Mouse (Mus musculus) lung, postnatal 0 days (tissue): ENCODE measurements around the gene Gpatch8. TPM values are rescaled to one million over a fixed set of nuclear protein-coding genes. Genes with fewer than 3 reads are reported as not detected.

Experiments used
- ATAC-seq: fragments of 200-750 bp; cut with Nextera tagmentation; 2 replicates; pipeline ENCODE4 v1.8.0; 2017; ENCODE audit warnings: moderate library complexity
- DNase-seq: peaks from one replicate; pipeline ENCODE4 v3.0.0-alpha.2; 2016; ENCODE audit warnings: low spot score
- H3K27ac ChIP-seq: fragments of 300-500 bp; sonication (generic); 2 replicates; pipeline ENCODE4 v1.5.1; 2014; ENCODE audit warnings: antibody characterized with exemption, mild to moderate bottlenecking, low read length, mixed read lengths
- H3K27me3 ChIP-seq: fragments of 300-500 bp; sonication (generic); replicated peaks from 2 replicates; pipeline ENCODE4 v1.6.1; 2014; ENCODE audit warnings: low read length, mixed read lengths; ENCODE audit not compliant: insufficient read depth
- H3K36me3 ChIP-seq: fragments of 300-500 bp; sonication (generic); 2 replicates; pipeline ENCODE4 v1.6.1; 2014; ENCODE audit warnings: low read length, mixed read lengths; ENCODE audit not compliant: insufficient read depth
- H3K4me1 ChIP-seq: fragments of 300-500 bp; sonication (generic); 2 replicates; pipeline ENCODE4 v1.6.1; 2014; ENCODE audit warnings: antibody characterized with exemption, low read depth, low read length, mixed read lengths; ENCODE audit not compliant: insufficient read depth
- H3K4me2 ChIP-seq: fragments of 300-500 bp; sonication (generic); replicated peaks from 2 replicates; pipeline ENCODE4 v1.6.1; 2014; ENCODE audit warnings: low read depth, mild to moderate bottlenecking, low read length, moderate library complexity, mixed read lengths
- H3K4me3 ChIP-seq: fragments of 300-500 bp; sonication (generic); 2 replicates; pipeline ENCODE4 v1.5.1; 2014; ENCODE audit warnings: low read depth, low read length
- H3K9ac ChIP-seq: fragments of 300-500 bp; sonication (generic); replicated peaks from 2 replicates; pipeline ENCODE4 v1.6.1; 2014; ENCODE audit warnings: low read depth, mild to moderate bottlenecking
- H3K9me3 ChIP-seq: fragments of 300-500 bp; sonication (generic); 2 replicates; pipeline ENCODE4 v1.6.1; 2016; ENCODE audit warnings: low read length, mixed read lengths
- CTCF ChIP-seq: IDR thresholded peaks from 2 replicates; pipeline ENCODE4 v1.5.1; 2016; ENCODE audit warnings: antibody characterized with exemption, mild to moderate bottlenecking
- EP300 ChIP-seq: IDR thresholded peaks from 2 replicates; pipeline ENCODE4 v1.6.1; 2016; ENCODE audit warnings: antibody characterized with exemption, mild to moderate bottlenecking, control low read depth
- WGBS: fragments of 180-500 bp; shearing (Covaris S2); extraction: QIAGEN DNeasy Blood & Tissue Kit; methylation state at CpG from one replicate; pipeline ENCODE4 v1.1.7; 2014; 5-methylcytosine and 5-hydroxymethylcytosine counted together
- polyA plus RNA-seq: library from polyadenylated mRNA; unstranded; fragments of >200 nt; fragmentation: Nextera tagmentation; extraction: Ambion mirVana; gene quantifications from 2 replicates; pipeline ENCODE4 v1.2.1, GENCODE M21; 2015

The Gpatch8 gene
- polyA plus RNA-seq, 1 experiment from 2014 or later = 25.3 TPM

DNA sequence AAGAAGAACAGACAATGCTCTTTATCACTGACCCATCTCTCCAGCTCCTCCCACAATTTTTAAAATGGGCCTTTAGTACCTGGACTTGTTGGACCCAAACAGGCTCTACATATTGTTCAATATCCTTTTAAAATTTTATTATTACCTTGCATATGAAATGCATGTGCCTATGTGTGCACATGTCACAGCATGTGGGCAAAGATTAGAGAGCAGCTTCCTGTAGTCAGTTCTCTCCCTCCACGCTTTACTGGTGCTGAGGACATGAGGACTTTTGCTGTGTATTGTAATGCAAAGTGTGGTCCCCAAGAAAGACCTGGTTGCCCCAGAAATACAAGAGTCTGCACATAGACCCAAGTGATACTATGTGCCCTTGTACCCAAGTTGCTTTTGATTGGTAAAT is 18.8 kb upstream of the Gpatch8 start:
- Histone ChIP-seq H3K36me3 (no peaks in the 10 kb centered on the region), H3K4me2 (no peak overlapping the region), H3K4me3 (no peak overlapping the region), H3K4me1 (0 out of 2 replicates have a peak, but pooled peaks cover 4% of the 10 kb centered on the region), H3K9ac (no peak overlapping the region), H3K27me3 (no peaks in the 10 kb centered on the region), H3K9me3 (no peaks in the 10 kb centered on the region), H3K27ac (no peak overlapping the region)
- TF ChIP-seq EP300 = no peak
- TF ChIP-seq CTCF = no peak
- ATAC-seq = no peak
- 81% methylated on average over 1 of the region's 1 CpGs for WGBS
- no peak for DNase-seq

DNA sequence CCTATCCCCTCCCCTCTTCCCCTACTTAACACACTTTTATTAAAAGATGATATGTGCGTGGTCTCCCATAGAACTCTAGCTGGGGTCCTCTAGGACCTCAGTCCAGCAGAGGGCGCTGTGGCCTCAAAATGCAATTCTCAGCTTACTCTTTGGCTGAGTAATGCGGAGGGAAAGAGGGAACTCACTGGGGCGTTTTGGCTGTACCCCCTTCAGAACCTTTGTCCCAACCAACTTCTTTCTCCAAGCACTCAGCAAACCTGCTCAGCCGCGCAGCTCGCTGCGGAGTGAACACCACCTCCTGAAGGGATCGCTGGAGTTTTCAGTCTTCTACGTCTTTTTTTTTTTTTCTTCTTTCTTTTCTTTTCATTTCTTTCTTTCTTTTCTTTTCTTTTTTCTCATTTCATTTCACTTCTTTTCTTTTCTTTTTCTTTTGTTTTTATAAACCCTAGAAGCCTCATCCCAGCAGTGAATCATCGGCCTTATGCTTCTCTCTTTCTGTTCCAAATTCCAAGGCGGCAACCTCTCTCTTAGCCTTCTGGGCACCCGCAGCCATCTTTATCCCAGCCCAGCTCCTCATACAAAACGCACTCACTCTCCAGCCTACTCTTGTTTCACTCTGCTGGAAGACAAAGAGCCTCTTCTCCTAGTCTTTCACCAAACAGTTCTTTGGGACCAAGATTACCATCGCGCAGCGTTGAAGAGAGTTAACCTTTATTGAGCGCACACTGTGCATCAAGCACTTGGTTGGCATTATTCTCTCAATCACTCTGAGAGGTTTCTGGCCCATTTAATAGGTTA is 16.9 kb upstream of the Gpatch8 start:
- Histone ChIP-seq H3K4me2 (peak overlapping the region; percentile 73), H3K9me3 (no peaks in the 10 kb centered on the region), H3K36me3 (no peaks in the 10 kb centered on the region), H3K27ac (no peak overlapping the region), H3K4me3 (peak overlapping the region; percentile 51), H3K4me1 (no peaks in the 10 kb centered on the region), H3K27me3 (no peaks in the 10 kb centered on the region), H3K9ac (peak overlapping the region; percentile 29; the same call in 1 of the 2 replicates)
- DNase-seq = peak; percentile 91
- peak; percentile 80 for ATAC-seq
- WGBS = 12% methylated on average over 18 of the region's 18 CpGs
- TF ChIP-seq EP300 (no peak), CTCF (peak; percentile 90)

DNA sequence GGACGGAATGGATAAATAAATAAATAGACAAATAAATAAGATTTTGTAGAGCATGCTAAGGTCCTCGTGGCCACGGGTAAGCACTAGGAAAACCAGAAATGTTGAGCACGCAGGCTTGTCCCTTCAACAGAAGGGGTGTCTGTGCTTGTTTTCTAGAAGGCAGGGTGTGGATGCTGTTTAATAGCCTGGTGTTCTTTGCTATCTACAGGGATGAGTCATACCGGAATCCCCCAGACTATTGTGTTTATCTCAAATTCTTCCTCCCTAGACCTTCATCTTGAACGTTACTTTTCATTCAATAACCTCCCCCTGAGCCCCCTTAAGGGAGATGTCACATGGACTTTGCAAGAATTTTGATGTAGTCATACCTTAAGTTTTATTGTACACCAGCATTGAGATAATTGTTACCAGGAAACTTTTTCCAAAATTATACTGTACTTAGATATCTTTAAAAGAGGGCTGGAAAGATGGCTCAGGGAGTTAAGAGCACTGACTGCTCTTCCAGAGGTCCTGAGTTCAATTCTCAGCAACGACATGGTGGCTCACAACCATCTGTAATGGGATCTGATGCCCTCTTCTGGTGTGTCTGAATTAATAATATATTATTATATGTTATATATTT is 12.7 kb upstream of the Gpatch8 start:
- no peak overlapping the region for H3K27ac ChIP-seq
- no peak overlapping the region for H3K4me2 ChIP-seq
- no peaks in the 10 kb centered on the region for H3K9me3 ChIP-seq
- DNase-seq (no peak), ATAC-seq (no peak)
- WGBS = 62% methylated on average over 7 of the region's 7 CpGs
- H3K36me3 ChIP-seq = no peaks in the 10 kb centered on the region
- H3K9ac ChIP-seq = no peak overlapping the region
- no peak overlapping the region for H3K4me3 ChIP-seq
- TF ChIP-seq EP300 = no peak
- TF ChIP-seq CTCF = no peak
- no peaks in the 10 kb centered on the region for H3K4me1 ChIP-seq
- H3K27me3 ChIP-seq = no peaks in the 10 kb centered on the region

DNA sequence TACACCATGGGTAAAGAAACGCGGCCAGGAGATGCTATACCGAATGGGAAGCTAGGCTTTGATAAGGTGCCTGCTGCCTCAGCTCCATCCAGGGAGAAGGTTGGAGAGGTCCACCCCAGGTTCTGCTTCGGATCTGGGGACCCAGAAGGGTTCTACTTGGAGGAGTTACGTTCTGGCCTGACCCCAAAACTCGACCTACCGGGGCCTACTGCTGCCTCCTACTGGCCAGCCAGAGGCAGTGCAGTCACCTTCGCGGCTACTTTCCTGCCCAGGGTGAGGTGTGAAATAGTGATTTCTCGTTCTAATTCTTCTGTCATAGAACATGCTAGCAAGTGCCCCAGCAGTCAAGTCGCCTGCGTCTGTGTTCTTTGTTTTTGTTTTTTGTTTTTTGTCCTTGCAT is 12.0 kb upstream of the Gpatch8 start:
- Histone ChIP-seq H3K4me3 (no peak overlapping the region), H3K4me2 (no peak overlapping the region), H3K4me1 (no peaks in the 10 kb centered on the region), H3K36me3 (no peaks in the 10 kb centered on the region), H3K9me3 (no peaks in the 10 kb centered on the region), H3K27me3 (no peaks in the 10 kb centered on the region), H3K27ac (no peak overlapping the region), H3K9ac (no peak overlapping the region)
- DNase-seq = no peak
- no peak for TF ChIP-seq EP300
- peak; percentile 56 for TF ChIP-seq CTCF
- ATAC-seq = no peak
- 77% methylated on average over 12 of the region's 12 CpGs for WGBS

DNA sequence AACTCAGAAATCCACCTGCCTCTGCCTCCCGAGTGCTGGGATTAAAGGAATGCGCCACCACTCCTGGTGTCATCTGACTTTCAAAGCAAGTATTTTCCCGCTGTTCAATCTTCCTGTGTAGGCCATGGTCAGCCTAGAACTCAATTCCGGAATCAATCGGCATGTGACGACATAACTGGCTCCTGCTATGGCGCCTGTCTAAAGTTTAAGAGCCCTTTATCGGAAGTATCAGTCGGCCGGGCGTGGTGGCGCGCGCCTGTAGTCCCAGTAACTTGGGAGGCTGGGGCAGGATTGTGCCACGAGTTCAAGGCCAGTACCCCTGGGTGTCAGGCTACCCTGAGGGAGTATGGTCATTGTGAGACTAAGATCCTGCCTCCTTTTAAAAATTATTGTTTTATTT is 11.5 kb upstream of the Gpatch8 start:
- no peak for DNase-seq
- Histone ChIP-seq H3K9ac (no peak overlapping the region), H3K4me2 (no peak overlapping the region), H3K4me1 (no peaks in the 10 kb centered on the region), H3K36me3 (no peaks in the 10 kb centered on the region), H3K27ac (no peak overlapping the region), H3K27me3 (no peaks in the 10 kb centered on the region), H3K4me3 (no peak overlapping the region), H3K9me3 (no peaks in the 10 kb centered on the region)
- 95% methylated on average over 15 of the region's 15 CpGs for WGBS
- TF ChIP-seq EP300 (no peak), CTCF (no peak)
- no peak for ATAC-seq

DNA sequence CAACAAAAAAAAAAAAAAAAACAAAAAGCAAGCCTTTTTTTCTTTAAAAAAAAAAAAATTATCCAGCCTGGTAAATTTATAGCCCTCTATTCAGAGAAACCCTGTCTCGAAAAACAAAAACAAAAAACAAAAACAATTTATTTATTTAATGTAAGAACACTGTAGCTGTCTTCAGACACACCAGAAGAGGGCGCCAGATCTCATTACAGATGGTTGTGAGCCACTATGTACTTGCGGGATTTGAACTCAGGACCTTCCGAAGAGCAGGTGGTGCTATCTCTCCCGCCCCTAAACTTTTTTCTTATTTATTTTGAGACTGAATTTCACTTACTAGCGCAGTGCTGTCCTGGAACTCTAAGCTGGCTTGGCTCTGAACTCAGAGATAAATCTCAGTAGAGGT is 11.0 kb upstream of the Gpatch8 start:
- 84% methylated on average over 6 of the region's 6 CpGs for WGBS
- Histone ChIP-seq H3K4me3 (no peak overlapping the region), H3K9me3 (no peaks in the 10 kb centered on the region), H3K4me2 (no peak overlapping the region), H3K9ac (no peak overlapping the region), H3K27me3 (no peaks in the 10 kb centered on the region), H3K4me1 (no peaks in the 10 kb centered on the region), H3K27ac (no peak overlapping the region), H3K36me3 (no peaks in the 10 kb centered on the region)
- TF ChIP-seq EP300 = no peak
- TF ChIP-seq CTCF = 0 out of 2 replicates have a peak, but pooled peaks have one; percentile 9
- no peak for ATAC-seq
- DNase-seq = no peak
